In genomic region chr2:155032938-155033710, GRCm38 (mm10) we compare ENCODE assay signal across 16 mouse cellular contexts. TPM values are rescaled to one million over a fixed set of nuclear protein-coding genes. Genes with fewer than 3 reads are reported as not detected.
A peak's percentile ranks its signal among the peaks of the same experiment; 100 is the strongest.
DNase-seq lines count a peak whose midpoint lies in the region; ATAC-seq and TF ChIP-seq lines count a peak whose summit lies in the region.
"Had no signal": no experiment of that assay in that cellular context is flagged by ENCODE, and none has a peak within 500 bp of the region (broad histone marks: within the 10 kb centered on the region; RNA-seq: fewer than 3 reads in every experiment).

No protein-coding gene starts in this region.

- peak; percentile 78; the same call in 1 of the 2 replicates for ATAC-seq in lung, embryonic 15.5 days (ENCODE audit: borderline replicate concordance, extremely low read depth, low FRiP score, low TSS enrichment)
- peak; percentile 31; the same call in 1 of the 2 replicates for ATAC-seq in intestine, postnatal 0 days
- ATAC-seq in stomach, postnatal 0 days (ENCODE audit: low FRiP score, low TSS enrichment) = peak; percentile 68
- no peak for ATAC-seq in hindbrain, embryonic 11.5 days (ENCODE audit: low FRiP score)

- no peak overlapping the region for H3K27ac ChIP-seq in lung, embryonic 15.5 days
- H3K27ac ChIP-seq in embryonic facial prominence, embryonic 10.5 days (replicated peaks) = peak overlapping the region; percentile 48; the same call in 1 of the 2 replicates
- no peak overlapping the region for H3K27ac ChIP-seq in intestine, postnatal 0 days (ENCODE audit: low read depth, low read length)
- H3K27ac ChIP-seq in stomach, postnatal 0 days (replicated peaks) = peak overlapping the region; percentile 40; the same call in 1 of the 2 replicates
- H3K27ac ChIP-seq in hindbrain, embryonic 11.5 days (ENCODE audit: low read depth, low read length) = no peak overlapping the region
- H3K27ac ChIP-seq: forebrain, embryonic 12.5 days had no signal

- no peaks in the 10 kb centered on the region for H3K9me3 ChIP-seq in lung, embryonic 15.5 days
- no peaks in the 10 kb centered on the region for H3K9me3 ChIP-seq in embryonic facial prominence, embryonic 10.5 days
- no peaks in the 10 kb centered on the region for H3K9me3 ChIP-seq in intestine, postnatal 0 days (ENCODE audit: control insufficient read depth)
- H3K9me3 ChIP-seq in stomach, postnatal 0 days (ENCODE audit: control insufficient read depth, low read length) = no peaks in the 10 kb centered on the region
- no peaks in the 10 kb centered on the region for H3K9me3 ChIP-seq in hindbrain, embryonic 11.5 days (ENCODE audit: control insufficient read depth, low read length)
- H3K9me3 ChIP-seq: forebrain, embryonic 12.5 days had no signal

- no peak overlapping the region for H3K4me3 ChIP-seq in lung, embryonic 15.5 days
- H3K4me3 ChIP-seq in embryonic facial prominence, embryonic 10.5 days = no peak overlapping the region
- no peak overlapping the region for H3K4me3 ChIP-seq in intestine, postnatal 0 days (ENCODE audit: low read depth, low read length)
- no peak overlapping the region for H3K4me3 ChIP-seq in stomach, postnatal 0 days (ENCODE audit: low read depth, low read length)
- no peak overlapping the region for H3K4me3 ChIP-seq in hindbrain, embryonic 11.5 days (ENCODE audit: low read depth, low read length)
- H3K4me3 ChIP-seq: forebrain, embryonic 12.5 days; myocyte had no signal

- WGBS in lung, embryonic 15.5 days = 14% methylated on average over 19 of the region's 19 CpGs
- WGBS in embryonic facial prominence, embryonic 10.5 days = 45% methylated on average over 19 of the region's 19 CpGs
- WGBS in intestine, postnatal 0 days = 36% methylated on average over 19 of the region's 19 CpGs
- 29% methylated on average over 19 of the region's 19 CpGs for WGBS in stomach, postnatal 0 days
- 50% methylated on average over 19 of the region's 19 CpGs for WGBS in hindbrain, embryonic 11.5 days

- peak overlapping the region; percentile 30 for H3K4me2 ChIP-seq in lung, embryonic 15.5 days
- H3K4me2 ChIP-seq in intestine, postnatal 0 days (replicated peaks; ENCODE audit: low read depth) = 0 out of 2 replicates have a peak overlapping the region, but pooled peaks have one; percentile 1
- peak overlapping the region; percentile 8; the same call in 1 of the 2 replicates for H3K4me2 ChIP-seq in stomach, postnatal 0 days (replicated peaks; ENCODE audit: low read depth)
- H3K4me2 ChIP-seq in hindbrain, embryonic 11.5 days (replicated peaks; ENCODE audit: low read depth, low read length) = no peak overlapping the region
- H3K4me2 ChIP-seq: forebrain, embryonic 12.5 days; heart, embryonic 11.5 days; midbrain, embryonic 11.5 days had no signal

- H3K27me3 ChIP-seq in lung, embryonic 15.5 days = no peaks in the 10 kb centered on the region
- peaks cover 6% of the 10 kb centered on the region; the same call in 1 of the 2 replicates for H3K27me3 ChIP-seq in embryonic facial prominence, embryonic 10.5 days (replicated peaks; ENCODE audit: low read depth, poor library complexity, severe bottlenecking)
- no peaks in the 10 kb centered on the region for H3K27me3 ChIP-seq in intestine, postnatal 0 days (replicated peaks; ENCODE audit: control insufficient read depth, insufficient read depth, low read length)
- no peaks in the 10 kb centered on the region for H3K27me3 ChIP-seq in stomach, postnatal 0 days (ENCODE audit: control insufficient read depth, insufficient read depth, low read length)
- no peaks in the 10 kb centered on the region for H3K27me3 ChIP-seq in hindbrain, embryonic 11.5 days (ENCODE audit: control insufficient read depth, insufficient read depth, low read length)
- H3K27me3 ChIP-seq: forebrain, embryonic 12.5 days had no signal

- no peak for DNase-seq in lung, postnatal 25 days (ENCODE audit: low spot score)
- no peak for DNase-seq in embryonic facial prominence, embryonic 10.5 days (ENCODE audit: low spot score)
- no peak for DNase-seq in stomach, postnatal 0 days (ENCODE audit: low spot score)
- no peak for DNase-seq in cerebellum, postnatal 4 days (ENCODE audit: low spot score in 2 of 2)
- DNase-seq in hindbrain, embryonic 11.5 days (ENCODE audit: low spot score) = no peak
- DNase-seq: cerebellum, adult 18-20 months; kidney, adult 11 months; kidney, postnatal 25 days; right cerebral cortex, postnatal 25 days had no signal

- no peak overlapping the region for H3K9ac ChIP-seq in lung, embryonic 15.5 days
- no peak overlapping the region for H3K9ac ChIP-seq in intestine, postnatal 0 days (ENCODE audit: low read depth, low read length)
- H3K9ac ChIP-seq in stomach, postnatal 0 days (ENCODE audit: low read length) = no peak overlapping the region
- H3K9ac ChIP-seq in hindbrain, embryonic 11.5 days (ENCODE audit: low read depth, low read length) = no peak overlapping the region
- H3K9ac ChIP-seq: forebrain, embryonic 12.5 days had no signal

- no peaks in the 10 kb centered on the region for H3K36me3 ChIP-seq in lung, embryonic 15.5 days
- no peaks in the 10 kb centered on the region for H3K36me3 ChIP-seq in embryonic facial prominence, embryonic 10.5 days (replicated peaks)
- H3K36me3 ChIP-seq in intestine, postnatal 0 days (ENCODE audit: control insufficient read depth, insufficient read depth) = no peaks in the 10 kb centered on the region
- no peaks in the 10 kb centered on the region for H3K36me3 ChIP-seq in stomach, postnatal 0 days (ENCODE audit: control insufficient read depth, insufficient read depth, low read length)
- no peaks in the 10 kb centered on the region for H3K36me3 ChIP-seq in hindbrain, embryonic 11.5 days (ENCODE audit: control insufficient read depth, insufficient read depth, low read length)
- H3K36me3 ChIP-seq: forebrain, embryonic 12.5 days had no signal

- TF ChIP-seq EP300 in stomach, postnatal 0 days (optimal IDR thresholded peaks at IDR 0.05) = no peak

- peaks cover 15% of the 10 kb centered on the region for H3K4me1 ChIP-seq in lung, embryonic 15.5 days
- peaks cover 23% of the 10 kb centered on the region for H3K4me1 ChIP-seq in embryonic facial prominence, embryonic 10.5 days
- H3K4me1 ChIP-seq in intestine, postnatal 0 days (replicated peaks; ENCODE audit: control insufficient read depth, insufficient read depth, low read length) = no peaks in the 10 kb centered on the region
- H3K4me1 ChIP-seq in stomach, postnatal 0 days (replicated peaks; ENCODE audit: control insufficient read depth, insufficient read depth) = no peaks in the 10 kb centered on the region
- H3K4me1 ChIP-seq in hindbrain, embryonic 11.5 days (replicated peaks; ENCODE audit: control insufficient read depth, insufficient read depth, low read length) = no peaks in the 10 kb centered on the region
- H3K4me1 ChIP-seq: forebrain, embryonic 12.5 days had no signal

- no peak for TF ChIP-seq CTCF in intestine, postnatal 0 days (IDR thresholded peaks at IDR 0.05; ENCODE audit: low read depth)
- no peak for TF ChIP-seq CTCF in stomach, postnatal 0 days (IDR thresholded peaks at IDR 0.05; ENCODE audit: low read depth)

RNA-seq across cellular contexts. Expression of gene Gm14226, which starts 15.1 kb away (rescaled TPM):
- polyA plus RNA-seq in lung, embryonic 15.5 days (2015; fragmentation: Nextera tagmentation; extraction: Ambion mirVana) = 0.29 TPM in 2 replicates
- polyA plus RNA-seq in embryonic facial prominence, embryonic 10.5 days (2016; fragmentation: Nextera tagmentation; extraction: Ambion mirVana) = 0.88 and 1.3 TPM in 2 replicates
- polyA plus RNA-seq in intestine, postnatal 0 days (2015; fragmentation: Nextera tagmentation; extraction: Ambion mirVana) = 0.24 and 0.31 TPM in 2 replicates
- polyA plus RNA-seq in stomach, postnatal 0 days (2015; fragmentation: Nextera tagmentation; extraction: Ambion mirVana) = 0.24 and 0.48 TPM in 2 replicates
- polyA plus RNA-seq in hindbrain, embryonic 11.5 days (2014; fragmentation: Nextera tagmentation; extraction: Ambion mirVana) = 0.60 and 0.62 TPM in 2 replicates
- polyA plus RNA-seq: C2C12, myocyte had no signal

RNA-seq across cellular contexts. Expression of gene Ahcy, which starts 41.2 kb away (rescaled TPM):
- 61.9 and 62.3 TPM in 2 replicates for polyA plus RNA-seq in lung, embryonic 15.5 days (2015; fragmentation: Nextera tagmentation; extraction: Ambion mirVana)
- polyA plus RNA-seq in embryonic facial prominence, embryonic 10.5 days (2016; fragmentation: Nextera tagmentation; extraction: Ambion mirVana) = 105 and 109 TPM in 2 replicates
- polyA plus RNA-seq in intestine, postnatal 0 days (2015; fragmentation: Nextera tagmentation; extraction: Ambion mirVana) = 45.7 and 47.9 TPM in 2 replicates
- 23.8 and 25.2 TPM in 2 replicates for polyA plus RNA-seq in stomach, postnatal 0 days (2015; fragmentation: Nextera tagmentation; extraction: Ambion mirVana)
- polyA plus RNA-seq in hindbrain, embryonic 11.5 days (2014; fragmentation: Nextera tagmentation; extraction: Ambion mirVana) = 75.6 and 75.8 TPM in 2 replicates

Comparison
In these comparisons a context has a peak if more than half of its experiments do, and no peak if none do; other contexts are left out.
1. H3K27ac ChIP-seq: peak in embryonic facial prominence, embryonic 10.5 days (single experiment) and stomach, postnatal 0 days (single experiment); none in lung, embryonic 15.5 days (single experiment), intestine, postnatal 0 days (single experiment) and hindbrain, embryonic 11.5 days (single experiment).